Mouse (Mus musculus): ENCODE data around the gene Lrrc28. TPM values are rescaled to one million over a fixed set of nuclear protein-coding genes. Genes with fewer than 3 reads are reported as not detected.
A peak's percentile ranks its signal among the peaks of the same experiment; 100 is the strongest.

The Lrrc28 gene
- polyA plus RNA-seq (2015; fragmentation: Nextera tagmentation; extraction: Ambion mirVana), result 8.9 and 10.4 TPM in 2 replicates

DNA sequence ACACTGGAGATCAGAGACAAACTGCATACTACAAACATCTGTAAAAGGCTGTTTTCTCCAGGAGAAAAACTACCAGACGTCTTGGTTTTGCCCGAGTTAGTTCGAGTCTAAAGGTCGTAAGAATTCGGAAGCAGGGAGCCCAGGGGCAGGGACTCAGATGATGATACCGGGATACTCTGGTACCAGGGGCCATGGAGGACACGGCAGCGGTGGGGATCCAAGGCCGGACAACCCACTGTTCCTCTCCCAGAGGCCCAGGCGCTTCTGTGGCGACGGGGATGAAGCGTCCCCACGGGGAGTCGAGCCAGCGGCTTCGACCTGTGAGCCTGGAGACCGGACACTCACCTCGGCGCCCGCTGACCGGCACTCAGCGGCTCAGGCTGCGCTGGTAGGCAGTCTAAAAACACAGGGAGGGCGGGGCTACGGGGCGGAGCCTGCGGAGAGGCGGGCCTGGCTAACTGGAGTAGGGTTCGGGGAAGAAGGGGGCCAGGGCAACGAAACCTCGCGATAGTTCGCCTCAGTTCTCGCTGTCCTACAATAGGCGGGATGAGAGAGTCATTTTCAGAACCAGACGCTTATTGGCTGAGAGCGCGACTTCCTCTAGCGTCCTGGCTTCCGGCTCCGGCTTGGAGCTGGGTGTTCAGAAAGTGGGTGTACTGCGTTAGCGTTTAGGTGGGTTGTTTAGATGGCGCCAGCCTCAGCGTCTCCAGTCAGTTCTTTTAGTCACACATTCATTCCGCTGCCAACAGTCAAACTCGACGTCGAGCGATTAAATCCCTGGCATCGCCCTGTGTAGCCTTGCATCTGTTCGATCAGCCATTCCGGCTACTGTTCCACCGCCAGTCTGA is at the start of gene Lrrc28:
TSS of gene Lrrc28 (minus strand) at position 436 of the 848 bp plus-strand sequence.
- under 1% methylated on average over 55 of the region's 55 CpGs for WGBS
- Histone ChIP-seq H3K9me3 (no peaks in the 10 kb centered on the region), H3K4me2 (replicated peaks) (peak within 1 kb of the TSS; percentile 62), H3K27ac (peak within 1 kb of the TSS; percentile 87), H3K9ac (peak within 1 kb of the TSS; percentile 81), H3K36me3 (no peaks in the 10 kb centered on the region), H3K4me1 (replicated peaks) (peaks cover 18% of the 10 kb centered on the region; the same call in 1 of the 2 replicates), H3K27me3 (replicated peaks) (no peaks in the 10 kb centered on the region), H3K4me3 (replicated peaks) (peak within 1 kb of the TSS; percentile 79)
- ATAC-seq, result peak; percentile 99

DNA sequence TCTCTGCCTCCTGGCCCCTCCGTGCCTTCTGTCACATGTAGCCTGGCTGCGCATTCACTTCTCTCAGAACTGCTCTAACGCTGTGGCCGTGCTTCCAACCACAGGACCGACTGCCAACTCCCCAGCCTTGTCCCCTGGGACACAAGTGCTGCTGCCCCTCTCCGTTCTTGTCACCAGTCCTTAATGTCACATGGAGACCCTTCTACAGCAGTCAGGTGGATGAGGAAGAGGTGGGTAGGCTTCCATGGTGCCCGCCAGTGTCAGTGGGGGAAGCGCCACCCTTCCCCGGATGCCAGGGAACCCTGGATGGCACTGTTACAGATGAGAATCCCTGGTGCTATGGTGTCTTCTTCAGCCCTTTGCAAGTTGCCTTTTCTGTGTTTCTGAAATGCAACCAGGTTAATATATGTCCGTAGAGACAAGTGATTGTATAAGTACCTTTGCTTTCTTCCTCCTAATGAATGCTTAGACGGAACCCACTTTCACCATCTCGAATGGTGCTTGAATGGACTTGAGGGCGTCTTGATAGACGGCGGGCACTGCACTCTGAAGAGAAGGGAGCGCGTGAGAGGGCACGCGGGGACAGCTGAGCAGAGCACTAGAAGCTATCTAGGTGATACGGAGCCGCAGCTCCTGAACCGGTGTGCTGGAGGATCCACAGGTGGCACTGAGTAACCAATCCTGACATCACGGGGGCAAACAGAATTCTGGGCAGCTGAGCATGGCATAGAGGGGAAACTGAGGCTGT is 47.9 kb upstream of the Lrrc28 start:
- Histone ChIP-seq H3K36me3 (no peaks in the 10 kb centered on the region), H3K4me1 (replicated peaks) (no peaks in the 10 kb centered on the region), H3K27ac (no peak overlapping the region), H3K4me2 (replicated peaks) (no peak overlapping the region), H3K9ac (no peak overlapping the region), H3K9me3 (no peaks in the 10 kb centered on the region), H3K27me3 (replicated peaks) (no peaks in the 10 kb centered on the region), H3K4me3 (replicated peaks) (no peak overlapping the region)
- WGBS, result 92% methylated on average over 23 of the region's 23 CpGs
- ATAC-seq, result no peak

DNA sequence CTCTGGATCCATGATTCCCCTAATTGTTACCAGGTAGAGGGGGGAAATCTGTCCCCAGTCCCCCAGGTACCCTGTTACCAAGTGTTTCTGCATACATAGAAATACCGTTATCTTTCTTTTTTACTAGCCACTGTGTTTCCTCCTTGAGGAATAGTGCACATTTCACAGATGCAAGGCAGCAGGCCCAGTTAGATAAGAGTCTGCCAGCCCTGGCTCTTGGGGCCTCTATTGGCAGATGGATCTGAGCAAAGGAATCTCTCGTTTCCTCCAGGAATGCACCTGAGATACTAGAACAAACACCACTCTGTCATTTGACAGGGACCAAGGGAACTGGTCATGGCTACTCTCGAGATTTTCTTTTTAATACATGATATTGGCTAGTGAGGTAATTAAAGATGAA is 47.1 kb upstream of the Lrrc28 start:
- 60% methylated on average over 3 of the region's 3 CpGs for WGBS
- Histone ChIP-seq H3K9me3 (no peaks in the 10 kb centered on the region), H3K4me2 (replicated peaks) (no peak overlapping the region), H3K27ac (no peak overlapping the region), H3K9ac (no peak overlapping the region), H3K27me3 (replicated peaks) (no peaks in the 10 kb centered on the region), H3K4me3 (replicated peaks) (no peak overlapping the region), H3K4me1 (replicated peaks) (no peaks in the 10 kb centered on the region), H3K36me3 (no peaks in the 10 kb centered on the region)
- ATAC-seq, result no peak

DNA sequence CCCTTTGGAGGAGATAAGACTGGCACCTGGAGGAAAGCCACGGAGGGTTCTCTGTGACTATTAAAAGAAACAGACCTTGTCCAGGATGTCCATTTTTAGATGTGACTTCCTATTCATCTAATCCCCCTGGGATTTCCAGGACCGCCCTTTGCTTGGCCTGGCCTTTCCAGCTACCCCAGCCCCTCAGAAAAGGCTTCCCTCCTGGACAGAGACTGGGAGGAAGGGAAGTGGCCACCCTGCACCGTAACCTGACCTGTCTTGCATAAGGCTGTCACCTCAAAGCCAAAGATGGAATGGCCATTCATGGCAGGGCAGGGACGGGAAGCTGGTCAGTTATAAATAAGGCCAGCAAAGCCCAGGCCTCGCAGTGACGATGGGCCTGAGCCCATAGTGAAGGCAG is 46.0 kb upstream of the Lrrc28 start:
- ATAC-seq, result no peak
- Histone ChIP-seq H3K4me1 (replicated peaks) (no peaks in the 10 kb centered on the region), H3K36me3 (no peaks in the 10 kb centered on the region), H3K4me3 (replicated peaks) (no peak overlapping the region), H3K4me2 (replicated peaks) (no peak overlapping the region), H3K27me3 (replicated peaks) (no peaks in the 10 kb centered on the region), H3K27ac (no peak overlapping the region), H3K9ac (no peak overlapping the region), H3K9me3 (no peaks in the 10 kb centered on the region)
- 69% methylated on average over 6 of the region's 6 CpGs for WGBS

DNA sequence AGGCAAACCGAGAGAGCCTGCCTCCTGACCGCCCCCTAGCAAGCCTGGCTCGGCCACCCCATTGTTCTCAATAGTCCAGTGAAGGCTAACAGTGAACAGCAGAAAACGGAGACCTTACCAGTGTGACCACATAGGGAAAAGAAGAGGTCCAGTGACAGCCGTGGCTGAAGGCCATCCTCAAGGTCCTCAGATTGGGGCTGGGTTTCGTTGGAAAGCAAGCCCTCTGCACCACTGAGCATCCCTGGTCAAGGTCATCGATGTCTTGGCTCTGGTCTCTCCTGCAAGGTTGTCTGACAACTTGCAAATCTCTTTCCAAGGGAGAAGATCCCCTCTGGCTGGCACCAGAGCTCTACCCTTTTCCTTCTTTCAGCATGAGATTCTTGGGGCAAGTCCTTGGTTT is 44.7 kb upstream of the Lrrc28 start:
- no peak overlapping the region for H3K4me2 ChIP-seq (replicated peaks)
- no peak overlapping the region for H3K27ac ChIP-seq
- H3K4me1 ChIP-seq (replicated peaks), result no peaks in the 10 kb centered on the region
- no peak for ATAC-seq
- H3K36me3 ChIP-seq, result no peaks in the 10 kb centered on the region
- 85% methylated on average over 7 of the region's 7 CpGs for WGBS
- H3K9me3 ChIP-seq, result no peaks in the 10 kb centered on the region
- no peak overlapping the region for H3K4me3 ChIP-seq (replicated peaks)
- no peaks in the 10 kb centered on the region for H3K27me3 ChIP-seq (replicated peaks)
- no peak overlapping the region for H3K9ac ChIP-seq

DNA sequence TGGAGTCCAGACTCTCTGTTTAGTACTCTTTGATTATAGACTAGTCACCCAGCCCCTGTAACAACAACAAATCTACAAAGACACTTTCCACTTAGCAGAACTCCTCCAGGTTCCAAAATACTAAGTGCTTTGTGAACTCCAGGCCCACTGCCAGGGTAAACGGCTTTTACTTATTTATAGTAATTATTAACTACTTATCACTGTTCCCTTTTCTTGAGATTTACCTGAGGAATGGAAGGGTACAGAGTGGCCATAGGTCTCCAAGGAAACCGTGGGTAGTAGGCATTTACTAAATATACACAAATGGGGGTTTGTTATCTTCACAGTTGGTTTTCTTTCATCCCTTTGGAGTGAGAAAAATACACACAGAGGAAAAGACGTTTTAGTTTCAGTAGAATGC is 43.2 kb upstream of the Lrrc28 start:
- ATAC-seq, result peak; percentile 76
- Histone ChIP-seq H3K4me1 (replicated peaks) (no peaks in the 10 kb centered on the region), H3K4me2 (replicated peaks) (no peak overlapping the region), H3K36me3 (no peaks in the 10 kb centered on the region), H3K27ac (no peak overlapping the region), H3K27me3 (replicated peaks) (no peaks in the 10 kb centered on the region), H3K9ac (no peak overlapping the region), H3K9me3 (no peaks in the 10 kb centered on the region), H3K4me3 (replicated peaks) (no peak overlapping the region)
- WGBS, result 22% methylated on average over 3 of the region's 3 CpGs

DNA sequence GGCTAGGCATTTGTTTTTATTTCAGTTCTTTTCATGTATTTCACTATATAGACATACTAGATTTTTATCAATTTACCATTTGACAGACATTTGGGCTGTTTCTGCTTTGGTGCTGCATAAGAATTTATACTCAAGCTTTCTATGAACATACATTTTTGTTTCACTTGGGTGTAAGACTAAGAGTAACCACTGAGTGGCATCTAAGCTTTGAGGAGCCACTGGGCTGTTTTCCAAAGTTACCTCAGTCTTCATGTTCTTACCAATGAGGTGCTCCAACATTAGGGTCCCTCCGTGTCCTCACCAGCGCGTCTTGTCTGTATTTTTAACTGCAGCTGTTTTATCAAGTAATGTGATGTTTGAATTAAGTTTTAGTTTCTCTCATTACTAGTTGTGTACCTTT is 41.5 kb upstream of the Lrrc28 start:
- Histone ChIP-seq H3K4me2 (replicated peaks) (no peak overlapping the region), H3K27ac (no peak overlapping the region), H3K36me3 (no peaks in the 10 kb centered on the region), H3K9me3 (no peaks in the 10 kb centered on the region), H3K4me3 (replicated peaks) (no peak overlapping the region), H3K27me3 (replicated peaks) (no peaks in the 10 kb centered on the region), H3K9ac (no peak overlapping the region), H3K4me1 (replicated peaks) (no peaks in the 10 kb centered on the region)
- 94% methylated on average over 3 of the region's 3 CpGs for whole genome bisulfite sequencing
- ATAC-seq, result no peak

DNA sequence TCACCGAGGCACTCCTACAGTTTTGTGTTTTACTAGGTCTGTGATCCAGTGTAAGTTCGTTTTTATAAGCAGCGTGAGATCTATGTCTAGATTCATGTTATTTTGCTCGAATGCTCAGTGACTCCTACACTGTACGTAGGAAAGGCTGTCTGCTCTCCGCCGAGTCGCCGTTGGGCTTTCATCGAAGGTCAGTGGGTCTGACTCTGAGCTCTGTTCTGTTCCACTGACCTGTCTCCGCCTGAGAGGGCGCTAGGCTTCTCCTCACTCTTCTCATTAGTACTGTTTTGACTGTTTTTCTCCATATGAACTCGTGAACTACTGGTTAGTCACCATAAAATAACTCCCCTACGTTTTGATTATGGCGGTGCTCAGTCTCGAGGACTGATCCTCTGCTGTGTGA is 37.9 kb upstream of the Lrrc28 start:
- WGBS, result 87% methylated on average over 16 of the region's 16 CpGs
- no peaks in the 10 kb centered on the region for H3K9me3 ChIP-seq

DNA sequence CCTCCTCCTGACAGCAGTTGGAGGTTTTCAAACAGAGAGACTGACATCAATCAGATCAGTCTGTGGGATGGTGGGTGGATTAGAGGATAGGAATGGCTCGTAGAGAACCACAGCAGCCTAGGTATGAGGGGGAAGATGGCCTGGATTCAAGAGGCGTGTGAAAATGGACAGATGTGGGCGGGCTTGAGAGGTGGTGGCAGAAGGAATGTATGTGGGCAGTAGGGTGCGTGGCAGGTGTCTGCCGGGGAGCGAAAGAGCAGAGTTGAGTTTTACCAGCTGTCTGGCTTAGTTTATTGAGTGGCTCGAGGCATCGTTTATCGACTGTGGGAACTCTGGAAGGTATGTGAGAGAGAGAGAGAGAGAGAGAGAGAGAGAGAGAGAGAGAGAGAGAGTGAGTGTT is 36.0 kb upstream of the Lrrc28 start:
- no peak overlapping the region for H3K27ac ChIP-seq
- no peaks in the 10 kb centered on the region for H3K4me1 ChIP-seq (replicated peaks)
- H3K4me3 ChIP-seq (replicated peaks), result no peak overlapping the region
- H3K9me3 ChIP-seq, result no peaks in the 10 kb centered on the region
- no peak overlapping the region for H3K4me2 ChIP-seq (replicated peaks)
- H3K27me3 ChIP-seq (replicated peaks), result no peaks in the 10 kb centered on the region
- WGBS, result 55% methylated on average over 9 of the region's 9 CpGs
- no peak overlapping the region for H3K9ac ChIP-seq
- H3K36me3 ChIP-seq, result 0 out of 2 replicates have a peak, but pooled peaks cover 2% of the 10 kb centered on the region
- ATAC-seq, result peak; percentile 57

More for the DNA sequence above, 37.9 kb upstream of the Lrrc28 start:
- H3K9ac ChIP-seq, result no peak overlapping the region
- 0 out of 2 replicates have a peak, but pooled peaks cover 2% of the 10 kb centered on the region for H3K36me3 ChIP-seq
- H3K4me1 ChIP-seq (replicated peaks), result no peaks in the 10 kb centered on the region
- H3K27ac ChIP-seq, result no peak overlapping the region
- no peak overlapping the region for H3K4me3 ChIP-seq (replicated peaks)
- no peak for ATAC-seq
- H3K4me2 ChIP-seq (replicated peaks), result no peak overlapping the region
- no peaks in the 10 kb centered on the region for H3K27me3 ChIP-seq (replicated peaks)

DNA sequence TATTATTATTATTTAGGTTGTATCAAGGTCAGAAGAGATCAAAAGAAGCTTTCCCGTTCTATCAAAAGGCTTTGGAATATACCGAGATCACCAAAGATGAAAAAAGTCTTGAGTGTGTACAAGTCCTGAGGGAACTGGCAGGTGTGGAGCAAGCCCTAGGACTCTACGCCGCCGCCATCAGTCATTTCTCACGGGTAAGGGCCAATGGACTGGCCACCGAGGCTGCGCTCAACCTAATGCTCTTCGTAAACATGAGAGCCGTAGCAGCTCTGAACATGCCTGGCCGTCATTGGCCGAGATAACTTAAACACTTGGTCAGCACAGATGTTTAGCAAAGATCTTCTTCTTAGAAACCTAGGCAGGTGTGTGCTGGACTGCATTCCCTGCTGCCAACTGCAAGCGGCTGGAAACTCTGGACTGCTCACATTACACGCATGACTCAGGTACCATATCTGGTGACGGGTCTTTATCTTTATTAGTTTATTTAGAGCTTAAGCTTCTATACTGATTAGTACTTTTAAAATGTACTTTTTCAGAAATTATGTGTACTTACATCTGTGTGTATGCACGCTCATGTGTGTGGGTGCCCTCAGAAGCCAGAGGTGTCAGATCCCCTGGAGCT is 33.9 kb upstream of the Lrrc28 start:
- Histone ChIP-seq H3K27me3 (replicated peaks) (no peaks in the 10 kb centered on the region), H3K4me2 (replicated peaks) (no peak overlapping the region), H3K4me3 (replicated peaks) (no peak overlapping the region), H3K9me3 (no peaks in the 10 kb centered on the region), H3K4me1 (replicated peaks) (no peaks in the 10 kb centered on the region), H3K36me3 (0 out of 2 replicates have a peak, but pooled peaks cover 2% of the 10 kb centered on the region), H3K9ac (no peak overlapping the region), H3K27ac (no peak overlapping the region)
- ATAC-seq, result peak; percentile 76
- 60% methylated on average over 16 of the region's 16 CpGs for WGBS

DNA sequence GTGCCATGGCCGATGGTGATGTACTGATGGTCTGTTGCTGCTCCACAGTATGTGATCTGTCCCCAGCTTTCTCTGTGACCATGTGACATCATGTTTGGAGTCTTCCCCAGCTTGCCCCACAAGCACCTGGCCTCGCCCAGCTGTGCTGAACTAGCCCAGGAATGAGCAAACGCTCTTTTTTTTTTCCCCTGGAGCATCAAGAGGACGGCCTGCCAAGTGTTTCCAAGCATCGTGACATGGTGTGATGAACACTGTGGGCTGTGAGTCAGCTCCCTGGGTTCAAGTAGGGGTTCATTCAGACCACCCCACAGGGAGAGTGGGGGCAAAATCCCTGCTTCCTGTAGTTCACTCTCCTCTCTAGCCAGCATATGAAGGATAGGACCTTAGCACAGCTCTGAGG is 28.6 kb upstream of the Lrrc28 start:
- Histone ChIP-seq H3K4me2 (replicated peaks) (no peak overlapping the region), H3K9ac (no peak overlapping the region), H3K27ac (no peak overlapping the region), H3K4me1 (replicated peaks) (no peaks in the 10 kb centered on the region), H3K36me3 (peaks cover 11% of the 10 kb centered on the region; the same call in 1 of the 2 replicates), H3K9me3 (no peaks in the 10 kb centered on the region), H3K27me3 (replicated peaks) (no peaks in the 10 kb centered on the region), H3K4me3 (replicated peaks) (no peak overlapping the region)
- whole genome bisulfite sequencing, result 87% methylated on average over 5 of the region's 5 CpGs
- ATAC-seq, result peak; percentile 28; the same call in 1 of the 2 replicates

DNA sequence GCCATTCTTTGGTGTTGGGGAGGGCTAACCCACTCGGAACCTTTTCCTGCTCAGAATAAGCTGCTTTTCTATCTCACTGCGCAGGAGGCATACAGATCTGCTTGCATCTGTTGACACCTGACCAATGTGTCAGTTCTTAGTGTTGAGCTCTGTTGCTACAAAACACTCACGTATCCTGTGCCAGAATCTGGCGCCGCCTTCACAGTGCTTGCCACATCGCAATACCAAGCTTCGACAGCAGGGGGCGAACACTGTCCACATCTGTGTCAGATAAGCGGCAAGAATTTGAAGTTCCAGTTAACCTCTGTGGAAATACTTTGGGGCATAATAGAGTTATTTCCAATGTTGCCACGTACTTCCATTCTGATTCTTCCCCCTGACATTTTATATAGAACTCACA is 27.6 kb upstream of the Lrrc28 start:
- no peak overlapping the region for H3K9ac ChIP-seq
- no peaks in the 10 kb centered on the region for H3K27me3 ChIP-seq (replicated peaks)
- no peaks in the 10 kb centered on the region for H3K4me1 ChIP-seq (replicated peaks)
- no peak overlapping the region for H3K27ac ChIP-seq
- WGBS, result 8% methylated on average over 10 of the region's 10 CpGs
- ATAC-seq, result peak; percentile 62; the same call in 1 of the 2 replicates
- no peak overlapping the region for H3K4me3 ChIP-seq (replicated peaks)
- H3K9me3 ChIP-seq, result no peaks in the 10 kb centered on the region
- no peak overlapping the region for H3K4me2 ChIP-seq (replicated peaks)
- peaks cover 11% of the 10 kb centered on the region; the same call in 1 of the 2 replicates for H3K36me3 ChIP-seq
